Mouse (Mus musculus): ENCODE data around the gene Sqstm1.

- TF ChIP-seq POLR2A (IDR thresholded peaks at IDR 0.05; ENCODE audit: extremely low read depth, insufficient read depth, low read length) (0 out of 2 replicates have a peak, but pooled peaks have one; percentile 5), CTCF (IDR thresholded peaks at IDR 0.05; ENCODE audit: low read depth, low read length) (peak; percentile 69)
Observed at GRCm38 (mm10) chr11:50236540-50236936, 25.9 kb upstream of the Sqstm1 start.

Data from liver, adult 2 months (tissue).